Mouse (Mus musculus) heart, postnatal 0 days (tissue): ENCODE measurements around the gene Cd163l1.

Experiments used
- CTCF ChIP-seq: IDR thresholded peaks from 2 replicates; pipeline ENCODE4 v1.5.1; 2016; ENCODE audit warnings: antibody characterized with exemption, control low read depth, low read depth
- EP300 ChIP-seq: IDR thresholded peaks from 2 replicates; pipeline ENCODE4 v1.6.1; 2016; ENCODE audit warnings: antibody characterized with exemption, low read depth

DNA sequence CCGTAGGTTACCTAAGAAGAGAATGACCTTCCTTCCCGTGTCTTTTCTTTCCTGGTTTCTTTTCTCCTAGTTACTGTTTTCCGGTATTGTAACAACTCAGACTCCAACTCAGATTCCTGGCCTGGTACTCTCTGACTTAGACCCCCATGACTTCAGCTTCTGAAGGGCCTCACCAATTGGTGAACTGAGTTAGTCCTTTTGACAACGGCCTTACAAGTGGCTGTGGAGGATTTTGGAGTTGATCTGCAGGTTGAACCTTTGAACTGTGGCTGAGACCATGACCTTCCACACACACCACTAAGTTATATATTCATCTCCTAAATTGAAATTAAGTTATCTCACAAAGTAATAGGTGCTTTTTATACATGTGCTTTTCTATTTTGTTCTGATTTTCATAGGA is 33.9 kb upstream of the Cd163l1 start:
- TF ChIP-seq CTCF (no peak), EP300 (no peak)
